Mouse (Mus musculus): Measurements from ENCODE around the gene Timeless. TPM values are rescaled to one million over a fixed set of nuclear protein-coding genes. Genes with fewer than 3 reads are reported as not detected.
"Not testable (repeated sequence)": the region's sequence is repeated elsewhere in the genome, so short reads cannot be mapped to it uniquely, and the experiment has no call there.

The Timeless gene
- polyA plus RNA-seq (2014; fragmentation: Nextera tagmentation; extraction: Ambion mirVana), result 67.5 and 71.2 TPM in 2 replicates

DNA sequence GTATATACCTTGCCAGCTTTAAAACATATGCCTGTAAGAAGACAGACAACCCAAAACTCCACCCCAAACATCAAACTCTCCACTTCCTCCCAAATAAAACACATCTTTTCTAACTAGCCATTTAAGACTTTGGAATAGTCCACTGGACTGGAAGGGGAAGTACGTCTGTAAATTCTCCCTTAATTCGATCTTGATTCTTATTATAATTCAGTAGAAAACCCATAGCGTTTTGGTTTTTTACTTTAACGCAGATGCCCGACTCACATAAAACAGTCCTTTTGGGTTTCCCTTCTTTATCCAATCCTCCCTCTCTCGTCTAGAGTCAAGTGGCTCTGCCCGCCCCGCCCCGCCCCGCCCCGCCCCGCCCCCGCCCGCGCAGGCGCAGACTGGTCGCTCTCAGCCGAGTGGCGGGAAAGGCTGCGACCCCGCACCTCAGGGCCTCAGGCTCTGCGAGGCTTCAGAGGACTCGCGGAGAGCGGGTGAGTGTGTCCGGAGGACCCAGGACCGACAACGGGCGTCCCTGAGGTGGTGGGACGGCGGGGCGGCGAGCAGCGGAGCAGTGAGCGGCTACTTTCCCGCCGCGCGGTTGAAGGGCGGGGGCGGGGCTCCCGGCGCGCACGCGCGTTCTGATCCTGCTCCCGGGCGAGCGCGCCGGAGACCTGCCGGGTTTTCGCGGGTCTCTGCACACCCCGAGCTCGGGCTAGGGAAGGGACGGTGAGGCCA is at the start of gene Timeless:
Timeless (plus strand) TSS at position 369 of the 723 bp plus-strand sequence.
- WGBS, result under 1% methylated on average over 58 of the region's 58 CpGs
- Histone ChIP-seq H3K9ac (ENCODE audit: low read depth, low read length) (peak within 1 kb of the TSS; percentile 97), H3K36me3 (ENCODE audit: control insufficient read depth, insufficient read depth, low read length) (peaks cover 2% of the 10 kb centered on the region; the same call in 1 of the 2 replicates), H3K27me3 (replicated peaks; ENCODE audit: control insufficient read depth, insufficient read depth, low read length) (no peaks in the 10 kb centered on the region), H3K9me3 (ENCODE audit: control insufficient read depth, low read length) (no peaks in the 10 kb centered on the region), H3K27ac (ENCODE audit: low read depth, low read length) (peak within 1 kb of the TSS; percentile 90), H3K4me3 (ENCODE audit: low read depth, low read length) (peak within 1 kb of the TSS; percentile 72), H3K4me2 (peak within 1 kb of the TSS; percentile 68), H3K4me1 (replicated peaks; ENCODE audit: control insufficient read depth, insufficient read depth, low read length) (peaks cover 17% of the 10 kb centered on the region)
- ATAC-seq (replicated peaks; ENCODE audit: low FRiP score) (peak; percentile 89), DNase-seq (ENCODE audit: low spot score) (peak; percentile 86)

- no peak overlapping the region for H3K4me2 ChIP-seq
- H3K9me3 ChIP-seq (ENCODE audit: control insufficient read depth, low read length), result no peaks in the 10 kb centered on the region
- no peaks in the 10 kb centered on the region for H3K27me3 ChIP-seq (replicated peaks; ENCODE audit: control insufficient read depth, insufficient read depth, low read length)
- no peak for DNase-seq (ENCODE audit: low spot score)
- ATAC-seq (replicated peaks; ENCODE audit: low FRiP score), result no peak
- peaks cover 13% of the 10 kb centered on the region for H3K4me1 ChIP-seq (replicated peaks; ENCODE audit: control insufficient read depth, insufficient read depth, low read length)
- 90% methylated on average over 2 of the region's 2 CpGs for WGBS
- H3K36me3 ChIP-seq (ENCODE audit: control insufficient read depth, insufficient read depth, low read length), result no peaks in the 10 kb centered on the region
- H3K4me3 ChIP-seq (ENCODE audit: low read depth, low read length), result no peak overlapping the region
- H3K9ac ChIP-seq (ENCODE audit: low read depth, low read length), result no peak overlapping the region
- no peak overlapping the region for H3K27ac ChIP-seq (ENCODE audit: low read depth, low read length)
Observed at GRCm38 (mm10) chr10:128184296-128184695, 47.6 kb upstream of the Timeless start.

GRCm38 (mm10) chr10:128185277-128185940 is 46.5 kb upstream of the Timeless start:
- Histone ChIP-seq H3K27ac (ENCODE audit: low read depth, low read length) (no peak overlapping the region), H3K27me3 (replicated peaks; ENCODE audit: control insufficient read depth, insufficient read depth, low read length) (no peaks in the 10 kb centered on the region), H3K36me3 (ENCODE audit: control insufficient read depth, insufficient read depth, low read length) (no peaks in the 10 kb centered on the region), H3K9me3 (ENCODE audit: control insufficient read depth, low read length) (no peaks in the 10 kb centered on the region), H3K4me2 (no peak overlapping the region), H3K4me3 (ENCODE audit: low read depth, low read length) (no peak overlapping the region), H3K4me1 (replicated peaks; ENCODE audit: control insufficient read depth, insufficient read depth, low read length) (peaks cover 8% of the 10 kb centered on the region; the same call in 1 of the 2 replicates), H3K9ac (ENCODE audit: low read depth, low read length) (no peak overlapping the region)
- DNase-seq (ENCODE audit: low spot score) (no peak), ATAC-seq (replicated peaks; ENCODE audit: low FRiP score) (peak; percentile 25; the same call in 1 of the 2 replicates)
- 71% methylated on average over 6 of the region's 6 CpGs for WGBS

GRCm38 (mm10) chr10:128185959-128186358 is 45.9 kb upstream of the Timeless start:
- no peak overlapping the region for H3K4me2 ChIP-seq
- H3K4me1 ChIP-seq (replicated peaks; ENCODE audit: control insufficient read depth, insufficient read depth, low read length), result peaks cover 8% of the 10 kb centered on the region; the same call in 1 of the 2 replicates
- ATAC-seq (replicated peaks; ENCODE audit: low FRiP score), result peak; percentile 42
- H3K4me3 ChIP-seq (ENCODE audit: low read depth, low read length), result no peak overlapping the region
- no peaks in the 10 kb centered on the region for H3K9me3 ChIP-seq (ENCODE audit: control insufficient read depth, low read length)
- no peak overlapping the region for H3K9ac ChIP-seq (ENCODE audit: low read depth, low read length)
- H3K27me3 ChIP-seq (replicated peaks; ENCODE audit: control insufficient read depth, insufficient read depth, low read length), result no peaks in the 10 kb centered on the region
- WGBS, result 46% methylated on average over 2 of the region's 2 CpGs
- DNase-seq (ENCODE audit: low spot score), result peak; percentile 89
- no peaks in the 10 kb centered on the region for H3K36me3 ChIP-seq (ENCODE audit: control insufficient read depth, insufficient read depth, low read length)
- H3K27ac ChIP-seq (ENCODE audit: low read depth, low read length), result no peak overlapping the region

DNA sequence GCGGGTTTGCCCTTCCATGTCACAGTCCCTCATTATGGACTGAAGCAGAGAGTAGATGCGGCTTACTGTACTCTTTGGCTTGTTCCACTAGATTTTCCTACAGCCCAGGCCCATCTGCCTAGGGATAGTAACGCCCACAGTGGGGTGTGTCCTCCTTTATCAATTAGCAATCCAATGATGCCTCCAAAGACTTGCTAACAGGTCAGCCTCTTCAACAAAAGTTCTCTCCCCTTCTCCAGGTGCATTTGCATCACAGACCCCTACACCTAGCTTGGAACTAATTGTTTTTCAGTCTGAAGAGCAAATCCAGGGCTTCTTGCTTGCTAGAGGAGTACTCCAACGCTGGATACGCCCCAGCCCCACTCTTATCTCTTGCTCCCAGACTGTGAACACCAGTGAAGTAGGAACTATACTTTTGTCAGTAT is 44.7 kb upstream of the Timeless start:
- Histone ChIP-seq H3K4me1 (replicated peaks; ENCODE audit: control insufficient read depth, insufficient read depth, low read length) (peaks cover 8% of the 10 kb centered on the region; the same call in 1 of the 2 replicates), H3K4me2 (peak overlapping the region; percentile 0; the same call in 1 of the 2 replicates), H3K27ac (ENCODE audit: low read depth, low read length) (peak overlapping the region; percentile 6; the same call in 1 of the 2 replicates), H3K4me3 (ENCODE audit: low read depth, low read length) (no peak overlapping the region), H3K27me3 (replicated peaks; ENCODE audit: control insufficient read depth, insufficient read depth, low read length) (no peaks in the 10 kb centered on the region), H3K36me3 (ENCODE audit: control insufficient read depth, insufficient read depth, low read length) (no peaks in the 10 kb centered on the region), H3K9ac (ENCODE audit: low read depth, low read length) (no peak overlapping the region), H3K9me3 (ENCODE audit: control insufficient read depth, low read length) (no peaks in the 10 kb centered on the region)
- DNase-seq (ENCODE audit: low spot score) (peak; percentile 37), ATAC-seq (replicated peaks; ENCODE audit: low FRiP score) (peak; percentile 80)
- WGBS, result 48% methylated on average over 5 of the region's 5 CpGs

DNA sequence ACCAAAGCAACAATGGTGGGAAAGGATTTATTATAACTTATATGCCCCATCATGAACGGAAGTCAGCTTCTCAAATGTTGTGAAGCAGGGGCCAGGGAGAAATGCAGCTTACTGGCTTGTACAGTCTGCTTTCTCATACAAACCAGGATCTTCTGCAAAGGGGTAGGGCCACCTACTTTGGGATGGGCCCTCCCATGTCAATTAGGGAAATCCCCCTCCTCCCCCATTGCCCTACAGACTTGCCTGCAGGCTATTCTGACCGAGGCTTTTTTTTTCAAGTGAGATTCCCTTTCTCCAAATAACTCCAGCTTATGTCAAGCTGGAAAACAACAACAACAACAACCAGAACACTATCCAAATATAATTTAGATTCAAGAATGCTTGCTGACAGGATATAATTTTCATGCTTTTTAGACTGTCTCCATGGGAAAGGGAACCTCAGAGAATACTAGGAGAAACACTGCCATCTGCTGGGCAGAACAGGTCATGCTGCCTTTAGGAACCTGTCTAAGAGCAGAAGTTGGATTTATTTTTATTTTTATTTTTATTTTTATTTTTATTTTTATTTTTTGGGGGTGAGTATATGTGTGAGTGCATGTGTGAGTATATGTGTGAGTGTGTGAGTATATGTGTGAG is 43.5 kb upstream of the Timeless start:
- Histone ChIP-seq H3K4me3 (ENCODE audit: low read depth, low read length) (no peak overlapping the region), H3K9ac (ENCODE audit: low read depth, low read length) (no peak overlapping the region), H3K27me3 (replicated peaks; ENCODE audit: control insufficient read depth, insufficient read depth, low read length) (no peaks in the 10 kb centered on the region; the same call in 1 of the 2 replicates), H3K27ac (ENCODE audit: low read depth, low read length) (no peak overlapping the region), H3K36me3 (ENCODE audit: control insufficient read depth, insufficient read depth, low read length) (no peaks in the 10 kb centered on the region), H3K4me1 (replicated peaks; ENCODE audit: control insufficient read depth, insufficient read depth, low read length) (peaks cover 8% of the 10 kb centered on the region; the same call in 1 of the 2 replicates), H3K4me2 (no peak overlapping the region), H3K9me3 (ENCODE audit: control insufficient read depth, low read length) (no peaks in the 10 kb centered on the region)
- WGBS, result 52% methylated on average over 2 of the region's 2 CpGs
- ATAC-seq (replicated peaks; ENCODE audit: low FRiP score), result no peak
- no peak for DNase-seq (ENCODE audit: low spot score)

- H3K4me2 ChIP-seq, result no peak overlapping the region
- DNase-seq (ENCODE audit: low spot score) (no peak), ATAC-seq (replicated peaks; ENCODE audit: low FRiP score) (no peak)
- no peak overlapping the region for H3K27ac ChIP-seq (ENCODE audit: low read depth, low read length)
- H3K4me1 ChIP-seq (replicated peaks; ENCODE audit: control insufficient read depth, insufficient read depth, low read length), result peaks cover 19% of the 10 kb centered on the region; the same call in 1 of the 2 replicates
- peaks cover 15% of the 10 kb centered on the region for H3K27me3 ChIP-seq (replicated peaks; ENCODE audit: control insufficient read depth, insufficient read depth, low read length)
- no peaks in the 10 kb centered on the region for H3K9me3 ChIP-seq (ENCODE audit: control insufficient read depth, low read length)
- WGBS, result 43% methylated on average over 2 of the region's 2 CpGs
- no peak overlapping the region for H3K9ac ChIP-seq (ENCODE audit: low read depth, low read length)
- no peaks in the 10 kb centered on the region for H3K36me3 ChIP-seq (ENCODE audit: control insufficient read depth, insufficient read depth, low read length)
- H3K4me3 ChIP-seq (ENCODE audit: low read depth, low read length), result no peak overlapping the region
Observed at GRCm38 (mm10) chr10:128191472-128191871, 40.4 kb upstream of the Timeless start.

DNA sequence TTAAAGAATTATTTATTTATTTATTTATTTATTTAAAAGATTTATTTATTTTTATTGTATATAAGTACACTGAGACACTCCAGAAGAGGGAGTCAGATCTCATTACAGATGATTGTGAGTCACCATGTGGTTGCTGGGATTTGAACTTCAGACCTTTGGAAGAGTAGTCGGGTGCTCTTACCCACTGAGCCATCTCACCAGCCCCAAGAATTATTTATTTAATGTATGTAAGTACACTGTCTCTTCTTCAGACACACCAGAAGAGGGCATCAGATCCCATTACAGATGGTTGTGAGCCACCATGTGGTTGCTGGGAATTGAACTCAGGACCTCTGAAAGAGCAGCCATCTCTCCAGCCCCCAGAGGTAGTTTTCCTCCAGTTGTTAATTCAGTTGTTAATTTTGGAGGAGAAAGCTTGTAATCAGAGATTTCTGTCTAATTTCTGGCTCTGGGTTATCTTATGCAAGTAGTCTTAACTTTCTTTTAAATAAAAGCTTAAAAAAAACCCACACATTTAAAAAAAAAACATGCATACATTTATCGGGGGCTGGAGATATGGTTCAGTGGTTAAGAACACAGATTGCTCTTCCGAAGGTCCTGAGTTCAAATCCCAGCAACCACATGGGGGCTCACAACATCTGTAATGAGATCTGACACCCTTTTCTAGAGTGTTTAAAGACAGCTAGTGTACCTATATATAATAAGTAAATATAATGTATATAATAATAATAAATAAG is 39.7 kb upstream of the Timeless start:
- H3K27me3 ChIP-seq (replicated peaks; ENCODE audit: control insufficient read depth, insufficient read depth, low read length), result peaks cover 15% of the 10 kb centered on the region
- ATAC-seq (replicated peaks; ENCODE audit: low FRiP score), result not testable (repeated sequence)
- WGBS, result 86% methylated on average over 3 of the region's 3 CpGs

More for the DNA sequence above, 39.7 kb upstream of the Timeless start:
- H3K9me3 ChIP-seq (ENCODE audit: control insufficient read depth, low read length); H3K9ac ChIP-seq (ENCODE audit: low read depth, low read length); H3K27ac ChIP-seq (ENCODE audit: low read depth, low read length); H3K4me2 ChIP-seq; H3K36me3 ChIP-seq (ENCODE audit: control insufficient read depth, insufficient read depth, low read length); DNase-seq (ENCODE audit: low spot score); H3K4me3 ChIP-seq (ENCODE audit: low read depth, low read length): not testable (repeated sequence)
- H3K4me1 ChIP-seq (replicated peaks; ENCODE audit: control insufficient read depth, insufficient read depth, low read length), result peaks cover 16% of the 10 kb centered on the region; the same call in 1 of the 2 replicates

Measured in liver, embryonic 11.5 days (tissue).